Mouse (Mus musculus) neural tube, embryonic 15.5 days (tissue): Measurements from ENCODE around the gene Ints7. TPM values are rescaled to one million over a fixed set of nuclear protein-coding genes. Genes with fewer than 3 reads are reported as not detected.

ENCODE experiments used
- ATAC-seq: fragments of 200-750 bp; cut with Nextera tagmentation; 2 replicates; pipeline ENCODE4 v1.8.0; 2017; ENCODE audit warnings: mild to moderate bottlenecking, moderate TSS enrichment, moderate library complexity; ENCODE audit not compliant: low FRiP score
- H3K27ac ChIP-seq: fragments of 300-500 bp; sonication (generic); replicated peaks from 2 replicates; pipeline ENCODE4 v1.5.1; 2015; ENCODE audit warnings: mild to moderate bottlenecking, inconsistent platforms
- H3K27me3 ChIP-seq: fragments of 300-500 bp; sonication (generic); replicated peaks from 2 replicates; pipeline ENCODE4 v1.6.1; 2015; ENCODE audit warnings: inconsistent platforms
- H3K36me3 ChIP-seq: fragments of 300-500 bp; sonication (generic); 2 replicates; pipeline ENCODE4 v1.6.1; 2015; ENCODE audit warnings: inconsistent platforms
- H3K4me1 ChIP-seq: fragments of 300-500 bp; sonication (generic); 2 replicates; pipeline ENCODE4 v1.6.1; 2015; ENCODE audit warnings: inconsistent platforms
- H3K4me2 ChIP-seq: fragments of 300-500 bp; sonication (generic); 2 replicates; pipeline ENCODE4 v1.6.1; 2015; ENCODE audit warnings: inconsistent platforms, mild to moderate bottlenecking, moderate library complexity
- H3K4me3 ChIP-seq: fragments of 300-500 bp; sonication (generic); replicated peaks from 2 replicates; pipeline ENCODE4 v1.5.1; 2015; ENCODE audit warnings: mild to moderate bottlenecking, inconsistent platforms
- H3K9ac ChIP-seq: fragments of 300-500 bp; sonication (generic); replicated peaks from 2 replicates; pipeline ENCODE4 v1.6.1; 2015; ENCODE audit warnings: mild to moderate bottlenecking, inconsistent platforms
- H3K9me3 ChIP-seq: fragments of 300-500 bp; sonication (generic); replicated peaks from 2 replicates; pipeline ENCODE4 v1.6.1; 2016; ENCODE audit warnings: inconsistent platforms
- WGBS: fragments of 180-500 bp; shearing (Covaris S2); methylation state at CpG from one replicate; pipeline ENCODE4 v1.1.7; 2015; ENCODE audit warnings: mixed read lengths; 5-methylcytosine and 5-hydroxymethylcytosine counted together
- polyA plus RNA-seq: library from polyadenylated mRNA; unstranded; fragments of >200 nt; fragmentation: Nextera tagmentation; extraction: Ambion mirVana; gene quantifications from 2 replicates; pipeline ENCODE4 v1.2.1, GENCODE M21; 2015

Gene Ints7
- polyA plus RNA-seq, result 32.2 and 35.8 TPM in 2 replicates

DNA sequence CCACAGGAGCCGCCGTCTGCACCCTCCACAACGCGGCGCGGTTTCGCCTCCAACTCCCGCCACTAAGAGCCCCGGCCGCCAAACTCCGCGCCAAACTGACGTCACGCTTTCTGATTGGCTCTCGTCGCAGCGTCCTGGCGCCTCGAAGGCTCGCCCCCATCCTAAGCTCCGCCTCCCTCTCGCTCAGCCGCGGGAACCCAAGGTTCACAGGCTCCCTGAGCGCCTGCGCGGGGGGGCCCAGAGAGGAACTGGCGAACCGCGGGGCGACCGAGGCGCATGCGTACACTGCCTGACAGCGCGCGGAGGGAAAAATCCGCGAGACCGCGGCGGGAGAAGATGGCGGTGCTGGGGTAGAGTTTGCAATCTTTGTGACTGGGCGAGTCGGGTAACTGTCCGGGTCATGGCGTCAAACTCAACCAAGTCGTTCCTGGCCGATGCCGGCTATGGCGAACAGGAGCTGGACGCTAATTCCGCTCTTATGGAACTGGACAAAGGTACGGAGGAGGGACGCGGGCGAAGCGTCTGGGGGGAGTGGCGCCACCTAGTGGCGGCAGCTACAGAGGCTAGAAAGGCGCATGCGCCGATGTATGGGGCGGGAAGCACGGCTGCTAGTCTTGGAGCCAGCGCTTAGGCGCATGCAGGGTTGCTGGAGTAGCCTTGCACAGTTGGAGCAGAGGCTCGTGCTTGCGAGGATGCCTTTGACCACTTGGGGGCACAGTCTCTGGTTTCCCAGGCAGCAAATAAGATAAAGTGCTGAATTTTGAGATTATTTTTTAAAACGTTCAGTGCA lies at the start of gene Ints7, which contains the start of gene Dtl:
TSS of gene Ints7 (plus strand) at position 179 of the 790 bp plus-strand sequence.
TSS of gene Dtl (minus strand) at position 87 of the 790 bp plus-strand sequence.
- H3K27me3 ChIP-seq, result no peaks in the 10 kb centered on the region
- peak within 1 kb of the TSS; percentile 95 for H3K27ac ChIP-seq
- H3K9ac ChIP-seq, result peak within 1 kb of the TSS; percentile 67
- under 1% methylated on average over 69 of the region's 70 CpGs for WGBS
- peak; percentile 99 for ATAC-seq
- H3K9me3 ChIP-seq, result no peaks in the 10 kb centered on the region
- H3K36me3 ChIP-seq, result no peaks in the 10 kb centered on the region
- peak within 1 kb of the TSS; percentile 99 for H3K4me2 ChIP-seq
- peak within 1 kb of the TSS; percentile 83 for H3K4me3 ChIP-seq
- peaks cover 33% of the 10 kb centered on the region for H3K4me1 ChIP-seq

- no peaks in the 10 kb centered on the region for H3K27me3 ChIP-seq
- no peak overlapping the region for H3K27ac ChIP-seq
- H3K9me3 ChIP-seq, result no peaks in the 10 kb centered on the region
- H3K4me1 ChIP-seq, result no peaks in the 10 kb centered on the region
- no peak overlapping the region for H3K4me2 ChIP-seq
- WGBS, result 83% methylated on average over 3 of the region's 3 CpGs
- H3K9ac ChIP-seq, result no peak overlapping the region
- no peak overlapping the region for H3K4me3 ChIP-seq
- no peak for ATAC-seq
- no peaks in the 10 kb centered on the region for H3K36me3 ChIP-seq
Measured at GRCm38 (mm10) chr1:191527089-191527488, 48.3 kb upstream of the Ints7 start.

DNA sequence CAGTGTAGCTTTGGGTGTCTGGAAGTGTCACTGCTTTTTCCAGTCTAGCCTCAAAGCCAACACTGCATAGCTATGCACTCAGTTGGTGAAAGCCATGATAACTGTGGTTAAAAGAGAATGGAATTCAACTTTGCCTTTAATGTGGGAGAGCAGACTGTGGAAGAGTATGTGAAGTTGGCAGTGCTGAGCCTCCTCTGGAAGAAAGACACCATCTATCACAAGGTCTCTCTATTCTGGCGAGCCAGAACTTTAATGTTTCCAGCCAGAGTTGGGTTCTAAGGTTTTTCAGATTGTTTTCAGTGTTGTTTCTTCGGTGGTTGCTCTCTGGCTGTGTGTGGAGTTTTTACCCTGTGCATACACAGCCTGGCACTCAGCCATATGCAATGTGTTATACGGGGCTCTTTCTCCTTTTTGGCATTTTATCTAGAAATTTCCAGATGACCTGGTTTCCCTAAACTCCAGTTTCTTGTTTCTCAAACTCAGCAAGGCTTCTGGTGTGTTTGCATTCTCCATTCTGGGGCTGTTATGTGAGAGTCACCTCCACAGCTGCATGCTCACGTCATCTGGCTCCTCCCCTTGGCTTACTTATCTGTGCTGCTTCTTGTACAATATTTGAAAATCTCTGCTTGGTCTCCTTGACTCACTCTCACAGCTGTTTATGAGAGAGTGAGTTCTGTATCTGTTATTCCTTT lies 47.4 kb upstream of the Ints7 start:
- no peak overlapping the region for H3K27ac ChIP-seq
- H3K4me3 ChIP-seq, result no peak overlapping the region
- H3K36me3 ChIP-seq, result no peaks in the 10 kb centered on the region
- H3K4me1 ChIP-seq, result no peaks in the 10 kb centered on the region
- H3K4me2 ChIP-seq, result no peak overlapping the region
- no peaks in the 10 kb centered on the region for H3K9me3 ChIP-seq
- no peaks in the 10 kb centered on the region for H3K27me3 ChIP-seq
- no peak overlapping the region for H3K9ac ChIP-seq
- ATAC-seq, result no peak
- 64% methylated on average over 4 of the region's 4 CpGs for WGBS

GRCm38 (mm10) chr1:191529406-191529805 lies 46.0 kb upstream of the Ints7 start:
- no peaks in the 10 kb centered on the region for H3K27me3 ChIP-seq
- no peak for ATAC-seq
- 92% methylated on average over 2 of the region's 2 CpGs for WGBS

GRCm38 (mm10) chr1:191531023-191531422 lies 44.4 kb upstream of the Ints7 start:
- H3K4me1 ChIP-seq, result no peaks in the 10 kb centered on the region
- no peaks in the 10 kb centered on the region for H3K9me3 ChIP-seq
- no peak overlapping the region for H3K27ac ChIP-seq
- H3K9ac ChIP-seq, result no peak overlapping the region
- H3K4me3 ChIP-seq, result no peak overlapping the region
- no peaks in the 10 kb centered on the region for H3K36me3 ChIP-seq
- H3K4me2 ChIP-seq, result no peak overlapping the region
- H3K27me3 ChIP-seq, result no peaks in the 10 kb centered on the region
- 89% methylated on average over 1 of the region's 1 CpGs for WGBS
- ATAC-seq, result no peak

More at GRCm38 (mm10) chr1:191529406-191529805, 46.0 kb upstream of the Ints7 start:
- H3K27ac ChIP-seq, result no peak overlapping the region
- H3K9ac ChIP-seq, result no peak overlapping the region
- H3K4me1 ChIP-seq, result no peaks in the 10 kb centered on the region
- no peaks in the 10 kb centered on the region for H3K9me3 ChIP-seq
- H3K4me2 ChIP-seq, result no peak overlapping the region
- no peaks in the 10 kb centered on the region for H3K36me3 ChIP-seq
- no peak overlapping the region for H3K4me3 ChIP-seq

DNA sequence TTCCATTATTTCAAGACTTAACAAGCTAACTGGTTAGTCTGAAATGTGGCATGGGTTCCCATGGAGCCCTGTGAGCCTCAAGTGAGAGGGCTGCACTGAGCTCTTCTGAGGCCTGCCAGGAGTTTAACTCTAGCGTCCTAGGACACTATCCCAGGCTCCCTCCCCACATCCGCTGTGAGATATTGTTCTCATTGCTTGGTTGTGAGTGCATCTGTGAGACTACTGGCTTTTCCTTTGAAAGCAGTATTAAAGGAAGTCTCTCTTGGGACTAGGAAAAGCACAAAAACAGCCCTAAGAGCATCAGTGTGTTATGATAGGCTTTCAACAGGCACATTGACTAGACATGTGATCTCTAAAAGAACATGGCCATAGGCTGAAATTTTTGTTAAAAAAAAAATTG lies 40.5 kb upstream of the Ints7 start:
- H3K36me3 ChIP-seq, result no peaks in the 10 kb centered on the region
- H3K9me3 ChIP-seq, result no peaks in the 10 kb centered on the region
- H3K4me2 ChIP-seq, result no peak overlapping the region
- no peak for ATAC-seq
- H3K27me3 ChIP-seq, result no peaks in the 10 kb centered on the region
- no peak overlapping the region for H3K4me3 ChIP-seq
- H3K27ac ChIP-seq, result no peak overlapping the region
- 70% methylated on average over 2 of the region's 2 CpGs for WGBS
- no peaks in the 10 kb centered on the region for H3K4me1 ChIP-seq
- no peak overlapping the region for H3K9ac ChIP-seq

GRCm38 (mm10) chr1:191540300-191540699 lies 35.1 kb upstream of the Ints7 start:
- no peaks in the 10 kb centered on the region for H3K4me1 ChIP-seq
- H3K36me3 ChIP-seq, result no peaks in the 10 kb centered on the region
- ATAC-seq, result no peak
- no peaks in the 10 kb centered on the region for H3K9me3 ChIP-seq
- no peaks in the 10 kb centered on the region for H3K27me3 ChIP-seq
- no peak overlapping the region for H3K27ac ChIP-seq
- no peak overlapping the region for H3K9ac ChIP-seq
- no peak overlapping the region for H3K4me3 ChIP-seq
- 92% methylated on average over 2 of the region's 2 CpGs for whole genome bisulfite sequencing
- no peak overlapping the region for H3K4me2 ChIP-seq

DNA sequence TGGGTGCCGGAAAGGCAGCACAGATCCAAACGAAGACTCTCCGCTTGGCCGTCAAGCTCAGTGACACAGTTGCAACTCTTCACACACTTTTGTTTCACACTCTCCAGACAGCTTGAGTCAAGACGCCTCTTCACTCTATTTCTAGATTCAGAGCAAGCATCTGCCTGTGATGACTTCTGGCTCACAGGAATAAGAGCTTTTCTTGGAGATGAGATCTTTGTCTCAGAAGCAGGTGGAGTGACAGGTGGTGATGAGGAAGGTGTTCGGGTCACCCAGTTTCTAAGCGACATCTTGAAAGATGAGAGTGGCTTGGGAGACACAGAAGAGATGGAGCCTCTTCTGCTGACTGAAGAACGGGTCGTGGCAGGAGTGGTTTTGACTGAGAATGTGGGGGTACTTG lies 34.4 kb upstream of the Ints7 start:
- ATAC-seq, result no peak
- WGBS, result 94% methylated on average over 9 of the region's 9 CpGs

GRCm38 (mm10) chr1:191541619-191542018 lies 33.8 kb upstream of the Ints7 start:
- H3K9me3 ChIP-seq, result no peaks in the 10 kb centered on the region
- no peak overlapping the region for H3K4me3 ChIP-seq
- no peaks in the 10 kb centered on the region for H3K36me3 ChIP-seq
- no peak overlapping the region for H3K9ac ChIP-seq
- H3K4me1 ChIP-seq, result no peaks in the 10 kb centered on the region
- H3K27ac ChIP-seq, result no peak overlapping the region
- WGBS, result 93% methylated on average over 4 of the region's 4 CpGs
- no peaks in the 10 kb centered on the region for H3K27me3 ChIP-seq
- no peak for ATAC-seq
- no peak overlapping the region for H3K4me2 ChIP-seq

More for the DNA sequence above, 34.4 kb upstream of the Ints7 start:
- Histone ChIP-seq H3K4me1 (no peaks in the 10 kb centered on the region), H3K27me3 (no peaks in the 10 kb centered on the region), H3K36me3 (no peaks in the 10 kb centered on the region), H3K4me2 (no peak overlapping the region), H3K9ac (no peak overlapping the region), H3K9me3 (no peaks in the 10 kb centered on the region), H3K4me3 (no peak overlapping the region), H3K27ac (no peak overlapping the region)

GRCm38 (mm10) chr1:191543747-191544146 lies 31.7 kb upstream of the Ints7 start:
- H3K27ac ChIP-seq, result no peak overlapping the region
- H3K9ac ChIP-seq, result no peak overlapping the region
- ATAC-seq, result no peak
- H3K9me3 ChIP-seq, result no peaks in the 10 kb centered on the region
- H3K4me3 ChIP-seq, result no peak overlapping the region
- H3K27me3 ChIP-seq, result no peaks in the 10 kb centered on the region
- H3K4me1 ChIP-seq, result no peaks in the 10 kb centered on the region
- 97% methylated on average over 3 of the region's 3 CpGs for WGBS
- H3K36me3 ChIP-seq, result no peaks in the 10 kb centered on the region
- H3K4me2 ChIP-seq, result no peak overlapping the region

DNA sequence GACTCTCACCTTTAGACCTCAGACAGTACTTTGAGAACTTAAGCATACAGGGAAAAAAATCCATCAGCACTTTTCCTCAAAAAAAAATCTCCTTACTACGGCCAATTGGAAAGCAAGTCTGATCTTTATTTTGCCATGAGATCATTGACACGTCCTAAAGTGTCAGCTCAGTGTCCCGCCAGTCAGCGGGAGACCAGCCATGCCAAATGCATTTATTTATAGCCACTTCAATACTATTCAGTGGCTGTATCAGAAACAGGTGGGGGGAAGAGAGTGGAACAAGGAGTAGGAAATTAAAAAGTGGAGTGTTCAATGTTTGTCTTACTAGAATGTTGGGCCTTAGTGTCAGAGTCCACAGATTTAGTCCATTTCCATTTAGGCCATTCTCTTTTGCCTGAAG lies 24.6 kb upstream of the Ints7 start:
- Histone ChIP-seq H3K4me1 (no peaks in the 10 kb centered on the region), H3K27me3 (no peaks in the 10 kb centered on the region), H3K4me3 (no peak overlapping the region), H3K9ac (no peak overlapping the region), H3K36me3 (no peaks in the 10 kb centered on the region), H3K9me3 (no peaks in the 10 kb centered on the region), H3K4me2 (no peak overlapping the region), H3K27ac (no peak overlapping the region)
- no peak for ATAC-seq
- 71% methylated on average over 4 of the region's 4 CpGs for WGBS

DNA sequence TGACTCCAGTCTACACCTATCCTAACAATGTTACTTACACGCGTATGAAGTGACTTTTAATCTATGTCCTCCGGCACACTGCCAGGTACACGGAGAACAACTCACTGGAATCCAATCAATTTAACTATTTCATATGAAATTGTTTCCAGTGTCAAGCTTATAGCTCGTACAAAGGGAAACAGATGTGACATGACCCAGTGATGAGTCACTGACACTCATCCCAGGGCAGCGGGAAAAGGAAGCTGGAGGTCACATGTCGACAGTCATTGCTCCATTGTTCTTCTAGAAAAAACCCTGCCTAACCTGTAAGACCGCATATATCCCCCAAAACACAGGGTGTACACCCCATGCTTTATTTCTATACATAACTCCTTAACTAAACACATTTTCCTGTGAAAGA lies 18.3 kb upstream of the Ints7 start:
- no peak overlapping the region for H3K27ac ChIP-seq
- 89% methylated on average over 8 of the region's 8 CpGs for WGBS

More for the DNA sequence above, 18.3 kb upstream of the Ints7 start:
- H3K27me3 ChIP-seq, result no peaks in the 10 kb centered on the region
- no peaks in the 10 kb centered on the region for H3K36me3 ChIP-seq
- H3K4me3 ChIP-seq, result no peak overlapping the region
- no peak overlapping the region for H3K4me2 ChIP-seq
- no peaks in the 10 kb centered on the region for H3K4me1 ChIP-seq
- H3K9me3 ChIP-seq, result no peaks in the 10 kb centered on the region
- H3K9ac ChIP-seq, result no peak overlapping the region
- no peak for ATAC-seq
